Mouse (Mus musculus): ENCODE measurements around the gene Actn1.

Gene Actn1

GRCm38 (mm10) chr12:80137744-80138143, 122.4 kb downstream of the Actn1 start:
- in situ Hi-C loops (cut with MboI, MseI), result no loop called here

DNA sequence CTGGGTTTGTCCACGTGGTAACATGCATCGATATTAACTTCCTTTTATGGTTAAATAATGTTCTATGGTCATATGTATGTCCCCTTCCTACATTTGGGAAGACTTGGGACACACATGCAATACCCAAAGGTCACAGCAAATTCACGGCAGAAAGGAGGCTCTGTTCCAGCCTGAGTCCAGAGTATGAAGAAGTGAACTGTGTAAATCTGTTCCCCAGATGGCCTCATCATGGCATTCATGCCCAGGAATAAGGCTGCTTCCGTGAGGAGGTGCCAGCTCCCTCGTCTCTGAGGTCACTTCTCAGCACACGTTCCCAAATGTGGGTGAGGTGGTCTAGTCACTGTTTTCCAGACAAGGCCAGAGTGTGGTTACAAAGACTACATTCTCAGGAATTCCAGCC, 122.9 kb downstream of the Actn1 start:
- in situ Hi-C loops (cut with MboI, MseI), result no loop called here

DNA sequence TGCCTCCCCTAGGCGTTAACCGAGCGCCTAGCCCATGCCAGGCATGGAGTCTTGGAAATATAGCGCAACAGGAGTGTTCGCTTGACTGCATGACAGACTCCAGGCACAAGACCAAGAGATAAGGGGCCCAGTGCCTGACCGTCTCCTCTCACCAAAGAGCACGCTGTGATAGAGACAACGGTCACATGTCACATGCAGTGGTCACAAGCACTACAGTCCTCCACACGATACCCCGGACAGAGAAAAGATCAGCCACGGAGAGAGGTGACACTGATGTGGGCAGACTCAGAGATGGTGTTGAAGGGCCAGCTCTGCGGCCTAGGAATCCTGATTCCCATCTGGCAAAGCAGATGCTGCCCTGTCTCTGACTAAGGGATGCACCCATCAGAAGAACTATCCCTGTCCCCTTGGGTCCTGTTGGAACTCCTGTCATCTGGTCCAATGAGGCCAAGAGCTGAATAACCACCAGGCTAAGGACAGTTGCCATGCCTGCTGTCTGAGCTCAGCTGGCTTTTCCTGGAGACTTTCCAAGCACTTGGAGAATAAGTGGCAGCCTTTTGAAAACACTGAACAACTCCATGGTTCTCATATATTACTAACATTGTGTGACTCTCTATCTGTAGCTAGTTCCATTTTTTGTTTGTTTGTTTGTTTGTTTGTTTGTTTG, 123.8 kb downstream of the Actn1 start:
- in situ Hi-C loops (cut with MboI, MseI), result no loop called here

DNA sequence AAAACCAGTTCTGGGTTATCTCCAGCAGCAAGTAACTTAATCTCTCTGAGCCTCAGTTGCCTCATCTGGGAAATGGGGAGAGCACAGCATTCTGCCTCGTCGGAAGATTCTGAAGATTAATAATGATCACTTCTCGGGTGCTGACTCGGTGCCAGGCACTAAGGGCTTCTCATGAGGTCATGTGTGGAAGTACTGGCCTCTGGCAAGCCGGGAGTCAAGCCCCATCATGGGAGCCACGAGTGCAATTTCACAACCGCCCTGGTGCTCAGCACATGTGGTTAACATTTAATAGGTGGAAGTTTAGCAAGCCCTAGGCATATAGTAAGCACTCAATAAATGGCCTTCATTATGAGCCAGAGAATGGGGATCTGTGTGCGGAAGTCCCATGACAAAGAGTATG, 125.0 kb downstream of the Actn1 start:
- in situ Hi-C loops (cut with MboI, MseI), result no loop called here

GRCm38 (mm10) chr12:80133011-80133545, 127.1 kb downstream of the Actn1 start:
- in situ Hi-C loops (cut with MboI, MseI), result no loop called here

DNA sequence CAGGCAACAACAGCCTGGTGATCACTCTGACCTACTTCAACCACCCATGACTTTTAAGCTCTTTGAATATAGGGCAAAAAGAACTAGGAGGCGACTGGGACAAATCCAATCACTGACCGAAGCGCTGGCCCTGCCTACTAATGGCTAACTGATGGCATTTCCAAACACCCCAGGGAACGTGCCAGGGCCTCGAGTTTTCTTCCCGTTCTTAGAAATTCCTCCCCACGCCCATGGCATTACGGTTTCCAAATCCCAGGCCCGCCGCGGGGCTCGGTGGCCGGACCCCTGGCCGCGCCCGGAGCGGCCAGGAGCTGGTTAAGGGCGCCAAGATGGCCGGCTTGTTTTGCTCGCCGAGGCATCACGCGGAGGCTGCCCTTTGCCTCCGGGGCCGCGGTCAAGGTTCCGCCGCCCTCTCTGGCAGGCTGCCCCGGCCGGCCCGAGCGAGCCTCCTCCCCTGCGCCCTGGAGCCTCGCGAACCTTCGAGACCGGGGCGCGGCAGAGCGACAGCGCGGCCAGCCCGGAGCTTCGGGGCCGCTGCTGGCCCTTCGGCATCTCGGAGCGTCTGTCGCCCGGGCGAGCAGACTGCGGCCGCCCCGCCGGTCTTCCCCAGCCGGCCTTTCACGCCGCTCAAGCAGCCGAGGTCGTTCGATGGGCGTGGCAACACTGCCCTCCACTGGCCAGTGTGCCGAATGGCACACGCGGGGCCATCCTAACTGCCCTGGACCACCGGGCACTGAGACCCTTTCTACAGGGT, 127.7 kb downstream of the Actn1 start:
- in situ Hi-C loops (cut with MboI, MseI), result no loop called here

- in situ Hi-C loops (cut with MboI, MseI), result no loop called here
Observed at GRCm38 (mm10) chr12:80131359-80132249, 128.6 kb downstream of the Actn1 start.

DNA sequence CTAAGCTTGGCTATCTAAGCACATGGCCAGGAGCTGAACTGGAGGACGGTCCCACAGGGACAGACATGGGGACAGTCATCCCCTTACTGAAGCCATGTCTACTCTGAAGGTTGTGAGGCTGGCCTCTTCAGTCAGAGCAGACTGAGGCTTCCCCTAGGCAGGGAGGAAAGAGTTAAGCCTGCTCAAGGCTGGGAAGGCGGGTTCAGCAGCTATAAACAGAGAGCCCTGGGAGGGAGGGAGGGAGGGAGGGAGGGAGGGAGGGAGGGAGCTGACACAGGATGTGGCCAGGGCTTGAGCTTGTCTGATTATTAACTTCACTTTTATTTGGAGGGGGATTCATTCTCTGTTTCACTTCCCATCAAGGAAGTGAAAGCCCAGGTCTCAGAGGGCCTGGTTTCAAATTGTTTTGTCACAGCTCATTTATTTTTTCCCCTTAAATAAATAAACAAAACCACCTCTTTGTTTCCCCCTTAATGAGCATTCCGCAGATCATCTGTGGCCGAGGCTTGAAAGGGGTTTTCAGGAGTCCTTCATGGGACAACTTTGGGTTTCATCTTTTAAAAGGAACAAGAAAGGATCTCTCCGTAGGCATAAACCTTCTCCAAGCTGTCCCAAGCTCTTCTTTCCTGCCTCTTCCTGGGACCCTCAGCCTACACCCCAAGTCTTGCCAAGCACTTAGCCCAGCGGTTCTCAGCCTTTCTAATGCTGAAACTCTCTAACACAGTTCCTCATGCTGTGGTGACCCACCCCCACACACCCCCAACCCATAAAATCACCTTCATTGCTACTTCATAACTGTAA, 129.4 kb downstream of the Actn1 start:
- in situ Hi-C loops (cut with MboI, MseI), result no loop called here

DNA sequence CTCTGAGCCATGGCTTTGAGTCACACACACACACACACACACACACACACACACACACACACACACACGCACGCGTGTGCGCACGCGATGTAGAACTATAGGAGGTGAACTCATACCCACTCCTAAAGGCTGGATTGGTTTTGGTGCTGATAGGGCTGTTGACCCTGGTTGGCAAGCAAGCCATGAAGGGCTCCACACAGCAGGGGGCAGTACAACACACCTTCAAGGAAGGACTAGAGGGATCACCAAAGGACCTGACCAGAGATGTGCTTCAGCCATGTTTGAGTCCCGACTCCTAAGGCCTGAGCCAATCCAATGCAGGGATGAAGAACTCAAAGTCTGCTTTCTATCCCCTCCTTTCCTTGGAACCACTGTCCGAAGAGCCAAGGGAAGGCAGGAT, 130.6 kb downstream of the Actn1 start:
- in situ Hi-C loops (cut with MboI, MseI), result loop anchor here (5.0 kb wide), 1 partner anchor 517 kb away; no protein-coding TSS in a partner anchor

GRCm38 (mm10) chr12:80127191-80127762, 132.9 kb downstream of the Actn1 start:
- in situ Hi-C loops (cut with MboI, MseI), result loop anchor here (5.0 kb wide), 1 partner anchor 515 kb away; no protein-coding TSS in a partner anchor

GRCm38 (mm10) chr12:80125316-80125715, 134.9 kb downstream of the Actn1 start:
- in situ Hi-C loops (cut with MboI, MseI), result loop anchor here (5.0 kb wide), 1 partner anchor 513 kb away; no protein-coding TSS in a partner anchor

- in situ Hi-C loops (cut with MboI, MseI), result loop anchor here (5.0 kb wide), 1 partner anchor 512 kb away; no protein-coding TSS in a partner anchor
Observed at GRCm38 (mm10) chr12:80124756-80125155, 135.4 kb downstream of the Actn1 start.

DNA sequence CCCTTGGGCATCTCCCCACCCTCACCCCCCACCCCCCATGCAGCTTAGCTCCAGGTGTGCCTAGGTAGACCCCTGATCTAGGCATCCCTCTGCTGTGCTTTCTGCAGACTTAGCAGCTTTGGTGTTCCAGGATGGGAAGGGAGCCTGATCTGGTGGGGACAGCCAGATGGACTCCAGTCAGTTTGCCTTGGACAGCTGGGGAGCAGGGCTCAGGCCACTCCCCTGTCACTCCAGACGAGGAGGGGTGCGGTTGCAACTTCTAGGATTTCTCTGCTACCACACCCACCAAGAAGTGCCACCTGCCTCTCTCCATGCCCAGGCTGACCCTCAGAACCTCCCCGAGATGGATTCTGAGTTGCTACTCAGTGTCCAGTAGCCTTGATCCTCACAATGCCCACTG, 136.0 kb downstream of the Actn1 start:
- in situ Hi-C loops (cut with MboI, MseI), result no loop called here

GRCm38 (mm10) chr12:80123227-80123803, 136.9 kb downstream of the Actn1 start:
- in situ Hi-C loops (cut with MboI, MseI), result no loop called here

DNA sequence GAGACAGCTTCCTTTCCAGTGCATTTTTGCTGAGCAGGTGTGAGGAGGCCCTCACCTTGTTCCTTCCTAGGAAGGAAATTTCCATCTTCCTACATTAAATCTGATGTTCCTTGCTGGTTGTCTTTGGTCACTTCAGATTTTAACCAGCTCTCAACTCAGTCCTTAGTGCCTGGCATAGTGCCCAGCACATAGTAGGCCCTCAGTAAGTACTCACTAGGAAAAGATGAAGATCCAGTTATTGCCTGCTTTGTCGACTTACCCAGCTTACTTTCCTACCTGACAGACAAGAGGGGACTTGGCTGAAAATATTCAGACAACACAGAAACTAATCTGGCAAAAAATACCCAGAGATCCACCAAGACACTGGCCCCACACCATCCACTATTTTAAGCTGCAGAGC, 138.7 kb downstream of the Actn1 start:
- in situ Hi-C loops (cut with MboI, MseI), result no loop called here

- in situ Hi-C loops (cut with MboI, MseI), result loop anchor here (10.0 kb wide), 1 partner anchor 474 kb away; no protein-coding TSS in a partner anchor
Observed at GRCm38 (mm10) chr12:80118588-80118987, 141.6 kb downstream of the Actn1 start.
